Mouse (Mus musculus): ENCODE results near the gene Zfp131. TPM values are rescaled to one million over a fixed set of nuclear protein-coding genes. Genes with fewer than 3 reads are reported as not detected.

The Zfp131 gene
- total RNA-seq, 2 experiments from 2014 or later = 22.9 TPM

DNA sequence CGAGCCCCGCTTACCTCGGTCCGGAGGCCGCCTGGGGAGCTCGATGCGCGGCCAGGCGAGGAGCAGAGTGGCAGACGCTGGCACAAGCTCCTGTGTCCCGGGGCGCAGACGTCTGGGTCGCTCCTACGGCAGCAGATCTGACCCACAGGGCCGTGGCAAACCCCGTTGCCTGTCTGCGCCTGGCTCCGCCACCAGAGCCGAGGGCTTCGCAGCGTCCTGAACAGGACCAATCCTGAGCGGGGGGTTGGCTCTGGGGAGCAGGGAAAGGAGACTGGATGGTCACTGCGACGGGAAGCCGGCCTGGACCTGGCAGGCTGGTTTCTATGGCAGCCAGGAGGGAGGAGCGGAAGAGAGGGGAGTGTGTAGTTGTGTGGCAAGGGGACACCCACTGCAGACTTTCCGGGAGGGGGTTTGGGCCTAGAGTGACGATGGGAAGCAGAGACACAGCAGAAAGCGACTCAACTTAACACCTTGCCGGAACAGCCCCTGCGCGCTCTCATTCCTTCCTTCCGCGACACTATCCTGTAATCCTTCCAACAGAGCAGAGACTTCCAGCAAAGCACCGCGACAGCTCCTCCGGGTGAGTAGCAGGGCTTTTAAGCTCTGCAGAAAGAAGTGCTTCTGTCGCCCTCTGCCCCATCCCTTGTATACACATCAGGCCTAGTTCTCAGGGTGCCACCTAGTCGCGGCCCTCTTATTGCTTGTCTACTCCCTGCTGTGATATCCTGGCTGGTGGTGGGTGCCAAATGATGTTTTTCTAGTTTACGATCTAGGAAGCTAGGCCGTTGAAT, 34.8 kb downstream of the Zfp131 start, which contains the start of gene Nim1k:
Nim1k (minus strand) TSS at position 202 of the 791 bp plus-strand sequence.
- DNase-seq = peak; percentile 82 to 85
- intact Hi-C loops (cut with DNase I) = loop anchor here (5.0 kb wide), 1 partner anchor 36 kb away; the partner anchor contains the start of gene Zfp131

DNA sequence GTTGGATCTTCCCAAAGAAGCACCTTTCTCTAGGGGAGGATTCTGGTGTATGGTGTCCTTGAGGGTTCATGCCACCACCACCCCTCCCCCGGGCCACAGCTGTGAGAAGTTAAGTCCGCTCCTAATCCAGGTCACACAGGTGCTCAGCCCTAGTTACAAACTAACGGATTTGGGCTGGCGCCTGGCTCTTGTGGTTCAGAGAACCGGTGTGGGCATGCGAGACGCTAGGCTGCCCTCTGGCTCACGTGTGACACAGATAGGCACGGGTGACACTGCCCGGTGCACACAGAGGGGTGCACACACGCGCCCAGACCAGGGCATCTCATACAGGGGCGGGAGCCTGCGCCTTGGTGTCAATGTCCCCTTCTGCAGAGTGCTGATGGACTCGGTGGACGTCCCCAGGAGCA, 35.5 kb downstream of the Zfp131 start:
- DNase-seq = no peak
- intact Hi-C loops (cut with DNase I) = loop anchor here (5.0 kb wide), 1 partner anchor 37 kb away; the partner anchor contains the start of gene Zfp131

DNA sequence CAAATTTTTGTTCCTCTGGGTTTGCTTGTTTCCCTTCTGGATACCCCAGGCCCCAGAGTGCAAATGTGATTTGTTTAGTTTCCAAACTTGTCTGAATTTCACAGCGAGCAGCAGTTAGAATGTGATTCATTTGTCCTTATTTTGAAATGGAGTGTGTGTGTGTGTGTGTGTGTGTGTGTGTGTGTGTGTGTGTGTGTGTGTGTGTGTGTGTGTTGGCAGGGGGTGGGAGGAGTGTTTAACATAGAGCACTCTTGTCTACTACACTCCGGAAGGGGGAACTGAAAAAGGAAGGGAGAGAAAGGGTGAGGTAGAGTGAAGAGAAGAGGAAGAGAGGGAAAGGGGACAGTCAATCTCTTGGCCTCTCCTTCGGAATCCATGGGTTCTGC, 36.1 kb downstream of the Zfp131 start:
- no peak for DNase-seq
- intact Hi-C loops (cut with DNase I) = loop anchor here (5.0 kb wide), 1 partner anchor 38 kb away; the partner anchor contains the start of gene Zfp131

DNA sequence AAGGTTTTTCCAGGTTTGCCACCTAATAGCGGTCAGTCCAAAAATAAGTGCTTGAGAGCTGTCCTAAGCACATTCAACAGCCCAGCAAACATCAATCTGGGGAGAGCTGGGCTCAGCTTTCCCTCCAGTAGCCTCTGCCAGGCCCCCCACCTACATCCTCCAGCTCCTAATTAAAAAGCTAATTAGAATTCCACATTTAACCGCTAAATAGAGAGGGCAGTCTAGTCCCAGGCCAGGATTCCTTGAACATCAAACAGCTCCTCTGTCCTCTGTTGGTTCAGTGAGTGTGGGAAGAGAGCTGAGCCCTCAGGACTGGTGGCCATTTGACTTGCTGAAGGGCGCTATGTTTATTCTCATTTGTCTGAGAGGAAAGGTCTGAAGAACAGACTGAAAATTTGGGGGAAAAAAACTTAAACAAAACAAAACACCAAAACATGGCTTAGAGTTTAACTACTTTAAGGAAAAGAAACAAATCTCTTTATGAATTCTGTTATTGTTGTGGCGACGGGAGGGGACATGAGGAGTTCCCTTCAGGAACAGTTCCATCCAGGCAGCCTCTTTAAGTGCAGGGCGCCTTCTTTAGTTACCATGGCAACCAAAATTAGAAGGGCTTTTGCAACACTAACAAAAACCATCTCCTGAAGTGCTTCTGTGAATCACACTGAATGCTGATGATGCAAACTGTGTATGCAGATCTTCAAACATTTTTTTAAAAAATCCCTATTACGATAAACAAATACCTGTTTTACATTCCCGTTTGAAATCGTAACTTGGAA, 36.6 kb downstream of the Zfp131 start:
- no peak for DNase-seq
- intact Hi-C loops (cut with DNase I) = no loop called here

DNA sequence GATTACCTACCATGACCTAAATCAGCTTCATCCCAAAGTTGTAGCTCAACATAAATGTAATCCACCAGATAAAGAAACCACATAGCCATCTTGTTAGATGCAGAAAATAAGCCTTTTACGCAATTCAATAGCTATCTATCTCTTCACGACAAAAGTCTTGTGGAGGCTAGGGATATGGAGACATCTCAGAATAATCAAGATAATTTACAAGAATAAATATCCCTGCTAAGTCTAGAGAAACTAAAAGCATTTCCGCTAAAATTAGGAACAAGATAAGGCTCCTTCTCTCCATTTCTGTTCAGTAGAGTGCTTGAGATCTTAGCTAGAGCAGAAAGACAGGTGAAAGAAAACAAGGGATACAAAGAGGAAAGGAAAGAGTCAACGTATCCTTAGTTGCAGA, 43.8 kb downstream of the Zfp131 start:
- no peak for DNase-seq
- intact Hi-C loops (cut with DNase I) = no loop called here

DNA sequence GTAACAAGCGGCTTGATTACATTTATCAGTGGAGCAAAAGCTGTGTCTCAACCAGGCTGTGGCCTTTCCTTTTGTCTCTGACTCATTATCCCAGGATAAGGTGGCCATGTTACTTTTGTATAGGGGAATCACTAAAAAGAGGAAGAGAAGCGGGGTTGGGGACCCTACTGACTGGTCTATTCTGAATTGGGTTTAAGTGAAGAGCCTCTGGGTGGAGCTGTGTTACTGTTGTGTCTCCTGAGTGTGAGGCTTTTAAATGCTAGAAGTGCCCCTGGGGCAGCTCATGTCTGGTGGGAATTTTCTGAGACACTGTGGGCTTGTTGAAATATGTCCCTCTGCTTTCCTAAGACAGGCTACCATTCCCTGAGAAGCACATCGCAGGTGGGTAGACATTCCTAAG, 47.2 kb downstream of the Zfp131 start:
- intact Hi-C loops (cut with DNase I) = no loop called here
- DNase-seq = no peak

DNA sequence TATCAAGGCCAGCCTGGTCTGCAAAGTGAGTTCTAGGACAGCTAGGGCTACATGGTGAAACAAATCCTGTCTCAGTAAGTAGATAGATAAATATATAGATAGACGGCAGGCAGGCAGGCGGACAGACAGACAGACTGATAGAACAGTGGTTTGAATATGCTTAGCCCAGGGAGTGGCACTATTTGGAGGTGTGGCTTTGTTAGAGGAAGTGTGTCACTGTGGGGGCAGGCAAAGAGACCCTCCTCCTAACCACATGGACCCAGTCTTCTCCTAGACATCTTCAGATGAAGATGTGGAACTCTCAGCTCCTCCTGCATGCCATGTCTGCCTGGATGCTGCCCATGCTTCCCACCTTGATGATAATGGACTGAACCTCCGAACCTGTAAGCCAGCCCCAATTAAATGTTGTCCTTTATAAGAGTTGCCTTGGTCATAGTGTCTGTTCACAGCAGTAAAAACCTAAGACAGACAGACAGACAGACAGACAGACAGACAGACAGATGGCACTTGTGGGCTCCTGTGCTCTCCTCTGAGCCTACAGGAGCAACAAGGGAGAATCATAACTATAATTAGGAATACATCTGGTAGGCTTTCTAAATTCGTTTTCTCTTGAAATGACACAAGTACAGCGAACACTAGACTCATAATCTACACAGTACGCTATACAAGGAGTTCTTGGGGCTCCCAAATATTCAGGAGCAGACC, 47.8 kb downstream of the Zfp131 start:
- no peak for DNase-seq
- intact Hi-C loops (cut with DNase I) = no loop called here

DNA sequence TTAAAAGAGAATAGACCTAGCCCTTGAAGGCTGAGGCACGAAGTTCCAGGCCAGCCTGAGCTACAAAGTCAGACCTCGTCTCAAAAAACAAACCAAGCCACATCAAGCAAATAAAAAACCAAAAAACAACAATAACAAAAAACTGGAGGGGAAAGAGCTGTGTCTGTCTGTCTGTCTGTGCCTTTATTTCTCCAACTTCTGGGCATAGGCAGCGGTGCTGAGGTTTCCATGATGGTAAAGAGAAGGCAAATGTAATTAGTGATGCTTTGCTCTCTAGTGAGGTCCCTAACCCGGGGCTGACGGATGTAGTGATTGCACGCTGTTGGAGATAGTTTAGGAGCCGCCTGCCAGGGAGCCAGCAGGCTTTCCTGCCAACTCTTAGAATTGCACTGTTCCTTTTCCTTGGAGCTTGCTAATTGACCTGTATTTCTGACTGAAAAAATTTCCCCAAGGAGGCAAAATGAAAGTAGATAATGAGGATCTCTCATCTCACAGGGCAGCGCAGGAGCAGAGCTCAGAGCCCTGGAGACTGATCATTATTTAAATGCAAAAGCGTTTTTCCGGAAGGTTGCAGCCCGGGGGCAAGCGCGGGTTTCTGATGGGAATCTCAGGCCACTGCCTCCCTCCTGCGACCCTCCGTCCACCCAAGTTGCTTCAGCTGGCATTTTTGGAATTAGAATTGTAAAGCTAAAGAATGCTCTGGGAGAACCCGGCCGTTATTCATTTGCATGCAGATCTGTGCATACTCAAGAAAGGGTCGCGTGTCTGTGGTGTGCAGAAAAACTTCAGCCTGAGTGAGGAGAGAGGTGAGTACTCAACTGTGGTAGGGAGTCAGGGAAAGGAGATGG, 49.1 kb downstream of the Zfp131 start:
- intact Hi-C loops (cut with DNase I) = no loop called here
- DNase-seq = no peak

DNA sequence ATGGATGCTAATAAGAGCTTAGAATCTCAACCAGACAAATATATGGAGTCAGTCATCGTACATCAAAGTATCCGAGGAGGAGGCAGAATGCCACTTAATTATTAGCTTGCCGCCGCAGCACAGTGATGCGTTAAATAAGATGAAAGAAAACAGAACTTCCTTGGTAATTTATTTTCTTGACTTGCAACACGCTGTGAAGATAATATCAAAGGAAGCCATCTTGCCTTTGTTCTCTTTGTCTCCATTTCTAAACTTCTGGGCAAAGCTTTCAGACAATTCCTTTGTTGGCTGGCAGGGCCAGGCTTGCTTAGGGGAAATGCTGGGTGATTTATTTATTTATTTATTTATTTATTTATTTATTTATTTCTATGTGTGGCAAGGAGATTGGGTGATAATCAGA, 59.2 kb downstream of the Zfp131 start:
- intact Hi-C loops (cut with DNase I) = no loop called here
- no peak for DNase-seq

DNA sequence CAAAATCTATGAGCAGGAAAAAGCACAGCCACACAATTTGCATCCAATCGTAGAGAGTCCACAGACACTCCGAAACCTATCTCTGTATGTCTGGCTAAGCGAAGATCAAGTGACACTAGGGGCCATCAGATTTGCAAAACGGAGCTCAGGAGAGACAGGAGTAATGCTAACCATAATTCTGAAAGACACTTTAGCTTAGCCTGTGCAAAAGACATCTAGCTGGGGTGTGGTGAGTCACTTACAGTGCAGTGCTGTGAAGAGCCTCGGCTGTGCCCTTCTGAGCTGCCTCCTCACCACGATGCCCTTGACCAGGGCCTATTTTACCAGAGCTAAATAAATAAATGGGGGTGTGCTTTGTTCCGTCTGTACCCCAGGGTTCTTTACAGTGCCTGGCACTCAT, 61.3 kb downstream of the Zfp131 start:
- no peak for DNase-seq
- intact Hi-C loops (cut with DNase I) = no loop called here

DNA sequence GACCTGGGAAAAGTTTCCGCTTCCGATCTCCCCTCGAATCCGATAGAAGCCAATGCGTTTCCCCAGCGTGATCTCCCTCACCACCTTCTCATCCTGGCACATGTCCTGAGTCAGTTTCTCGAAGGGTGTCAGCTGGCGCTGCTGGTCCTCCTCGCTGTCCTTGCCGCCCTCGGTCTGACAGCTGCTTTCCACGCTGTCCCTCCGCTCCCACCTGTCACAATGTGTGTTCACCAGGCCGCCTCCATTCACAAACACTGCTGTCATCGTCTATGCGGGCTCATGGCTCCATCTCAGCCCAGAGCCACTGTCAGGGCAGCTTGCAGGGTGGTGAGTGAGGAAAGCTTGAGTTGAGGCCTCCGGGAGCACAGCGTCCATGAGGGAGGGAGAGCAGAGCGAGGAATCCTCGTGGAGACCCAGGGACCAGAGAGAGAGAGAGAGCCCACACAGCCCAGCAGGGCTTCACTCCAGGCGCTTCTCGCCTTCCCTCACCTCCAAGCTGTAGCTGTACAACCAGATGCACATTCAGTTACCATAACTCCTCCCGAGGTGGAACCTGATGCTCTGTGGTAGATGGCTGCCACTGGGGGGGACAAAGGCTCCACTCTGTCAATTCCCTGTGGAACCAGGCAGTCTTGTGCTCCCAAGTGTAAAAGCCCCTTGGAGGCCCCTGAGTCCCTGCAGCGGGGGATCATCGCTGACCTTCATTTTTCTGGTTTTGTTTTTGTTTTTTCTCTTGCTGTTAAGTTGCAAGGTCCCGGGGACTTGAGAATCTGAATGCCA, 62.9 kb downstream of the Zfp131 start:
- intact Hi-C loops (cut with DNase I) = no loop called here
- no peak for DNase-seq

DNA sequence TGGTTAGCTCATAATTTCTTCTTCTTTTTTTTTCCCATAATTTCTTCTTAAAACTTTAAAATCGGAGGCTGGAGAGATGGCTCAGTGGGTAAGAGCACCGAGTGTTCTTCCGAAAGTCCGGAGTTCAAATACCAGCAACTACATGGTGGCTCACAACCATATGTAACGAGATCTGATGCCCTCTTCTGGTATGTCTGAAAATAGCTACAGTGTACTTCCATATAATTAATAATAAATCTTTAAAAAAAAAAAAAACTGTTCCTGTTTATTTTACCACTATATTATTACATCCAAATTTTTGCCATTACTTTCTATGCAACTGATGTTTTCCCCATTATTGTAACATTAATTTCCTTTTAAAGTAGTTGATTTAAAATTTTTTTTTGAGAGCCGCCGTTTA, 66.1 kb downstream of the Zfp131 start:
- intact Hi-C loops (cut with DNase I) = loop anchor here (5.0 kb wide), 1 partner anchor 82 kb away; no protein-coding TSS in a partner anchor
- DNase-seq = no peak

DNA sequence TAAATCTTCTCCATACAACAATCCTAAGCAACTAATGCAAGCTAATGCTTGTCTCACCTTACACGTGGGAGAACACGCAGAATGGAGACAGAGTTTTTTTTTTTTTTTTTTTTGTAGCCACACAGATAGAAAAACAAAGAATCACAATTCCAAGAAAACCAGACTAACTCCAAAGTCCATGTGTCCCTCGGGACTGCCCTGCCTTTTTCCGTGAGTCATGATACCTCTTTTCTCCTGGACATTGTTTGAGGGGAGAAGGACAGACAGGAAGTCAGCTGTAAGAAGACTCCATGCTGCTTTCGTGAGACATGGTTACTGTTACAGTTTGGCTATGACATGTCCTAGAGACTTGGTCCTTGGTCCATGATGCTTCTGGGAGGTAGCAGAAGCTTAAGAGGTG, 67.3 kb downstream of the Zfp131 start:
- intact Hi-C loops (cut with DNase I) = loop anchor here (5.0 kb wide), 1 partner anchor 81 kb away; no protein-coding TSS in a partner anchor
- DNase-seq = no peak

DNA sequence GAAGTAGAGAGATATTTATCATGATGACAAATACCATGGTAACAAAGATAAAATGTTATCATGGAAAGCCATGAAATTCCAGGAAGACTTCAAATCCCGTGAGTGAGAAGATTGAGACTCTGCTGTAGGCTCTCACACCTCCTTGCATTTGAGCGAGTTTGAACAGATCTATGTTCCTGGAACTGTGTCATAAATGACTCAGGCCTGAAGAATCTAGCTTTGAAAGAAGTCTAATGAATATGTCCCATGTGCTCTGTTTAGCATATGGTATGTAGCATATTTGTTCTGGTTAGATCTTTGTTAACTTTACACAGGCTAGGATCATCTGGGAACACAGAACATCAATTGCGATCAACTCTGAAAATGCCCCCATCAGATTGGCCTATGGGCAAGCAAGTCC, 68.2 kb downstream of the Zfp131 start:
- intact Hi-C loops (cut with DNase I) = loop anchor here (5.0 kb wide), 1 partner anchor 80 kb away; no protein-coding TSS in a partner anchor
- no peak for DNase-seq

DNA sequence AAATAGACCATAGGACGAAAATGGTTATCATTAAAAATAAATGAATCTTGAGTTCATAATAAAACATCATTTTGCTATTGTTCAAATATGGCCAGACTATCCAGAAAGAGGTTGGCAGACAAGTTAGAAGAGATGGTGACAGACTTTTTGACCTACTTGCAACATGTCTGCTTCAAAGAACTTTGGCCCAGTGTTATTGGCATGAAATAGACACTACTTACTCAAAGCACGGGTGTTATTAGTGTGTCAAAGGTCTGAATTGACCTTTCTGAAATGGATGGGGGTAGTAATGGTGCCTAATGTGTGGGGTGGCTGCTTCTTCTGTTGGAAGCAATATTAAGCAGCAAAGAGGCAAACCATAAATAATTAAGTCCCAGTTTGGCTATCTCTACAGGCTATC, 74.6 kb downstream of the Zfp131 start:
- DNase-seq = no peak
- intact Hi-C loops (cut with DNase I) = no loop called here

Data from heart, postnatal 14 days (tissue).